Mouse (Mus musculus) intestine, embryonic 14.5 days (tissue): ENCODE results near the gene Ctdsp2. TPM values are rescaled to one million over a fixed set of nuclear protein-coding genes. Genes with fewer than 3 reads are reported as not detected.
A peak's percentile ranks its signal among the peaks of the same experiment; 100 is the strongest.

ENCODE experiments used
- ATAC-seq: fragments of 200-750 bp; cut with Nextera tagmentation; replicated peaks from 2 replicates; pipeline ENCODE4 v1.8.0; 2017; ENCODE audit warnings: low read depth, moderate number of reproducible peaks, moderate TSS enrichment, moderate library complexity; ENCODE audit not compliant: low FRiP score, low TSS enrichment
- DNase-seq: peaks from one replicate; pipeline ENCODE4 v3.0.0-alpha.2; 2018; ENCODE audit warnings: low spot score
- H3K27ac ChIP-seq: fragments of 300-500 bp; sonication (generic); 2 replicates; pipeline ENCODE4 v1.5.1; 2014; ENCODE audit warnings: low read depth, mild to moderate bottlenecking, control low read depth
- H3K27me3 ChIP-seq: fragments of 300-500 bp; sonication (generic); replicated peaks from 2 replicates; pipeline ENCODE4 v1.6.1; 2014; ENCODE audit warnings: low read length, control low read depth; ENCODE audit not compliant: control insufficient read depth, insufficient read depth
- H3K36me3 ChIP-seq: fragments of 300-500 bp; sonication (generic); 2 replicates; pipeline ENCODE4 v1.6.1; 2014; ENCODE audit warnings: low read length, control low read depth; ENCODE audit not compliant: control insufficient read depth, insufficient read depth
- H3K4me1 ChIP-seq: fragments of 300-500 bp; sonication (generic); replicated peaks from 2 replicates; pipeline ENCODE4 v1.6.1; 2014; ENCODE audit warnings: low read length, control low read depth, mixed read lengths; ENCODE audit not compliant: control insufficient read depth, insufficient read depth
- H3K4me2 ChIP-seq: fragments of 300-500 bp; sonication (generic); 2 replicates; pipeline ENCODE4 v1.6.1; 2014; ENCODE audit warnings: low read length
- H3K4me3 ChIP-seq: fragments of 300-500 bp; sonication (generic); 2 replicates; pipeline ENCODE4 v1.5.1; 2014; ENCODE audit warnings: low read depth, low read length, control low read depth, mixed read lengths
- H3K9ac ChIP-seq: fragments of 300-500 bp; sonication (generic); 2 replicates; pipeline ENCODE4 v1.6.1; 2014; ENCODE audit warnings: mild to moderate bottlenecking, low read length
- H3K9me3 ChIP-seq: fragments of 300-500 bp; sonication (generic); 2 replicates; pipeline ENCODE4 v1.6.1; 2016; ENCODE audit warnings: low read length, control low read depth; ENCODE audit not compliant: control insufficient read depth
- WGBS: fragments of 180-500 bp; shearing (Covaris S2); extraction: QIAGEN DNeasy Blood & Tissue Kit; methylation state at CpG from one replicate; pipeline ENCODE4 v1.1.7; 2014; 5-methylcytosine and 5-hydroxymethylcytosine counted together
- polyA plus RNA-seq: library from polyadenylated mRNA; unstranded; fragments of >200 nt; fragmentation: Nextera tagmentation; extraction: Ambion mirVana; gene quantifications from 2 replicates; pipeline ENCODE4 v1.2.1, GENCODE M21; 2014

Gene Ctdsp2
- polyA plus RNA-seq, 1 experiment from 2014 or later: 101 TPM

- Histone ChIP-seq H3K36me3 (no peaks in the 10 kb centered on the region), H3K4me2 (peak overlapping the region; percentile 37), H3K4me3 (no peak overlapping the region), H3K9ac (0 out of 2 replicates have a peak overlapping the region, but pooled peaks have one; percentile 1), H3K4me1 (peaks cover 24% of the 10 kb centered on the region), H3K27me3 (no peaks in the 10 kb centered on the region), H3K9me3 (no peaks in the 10 kb centered on the region), H3K27ac (peak overlapping the region; percentile 49)
- ATAC-seq (0 out of 2 replicates have a peak, but pooled peaks have one; percentile 50), DNase-seq (peak; percentile 76)
- WGBS: 5% methylated on average over 25 of the region's 25 CpGs
These were observed 21.0 kb upstream of the Ctdsp2 start for GRCm38 (mm10) chr10:126957359-126958107.

DNA sequence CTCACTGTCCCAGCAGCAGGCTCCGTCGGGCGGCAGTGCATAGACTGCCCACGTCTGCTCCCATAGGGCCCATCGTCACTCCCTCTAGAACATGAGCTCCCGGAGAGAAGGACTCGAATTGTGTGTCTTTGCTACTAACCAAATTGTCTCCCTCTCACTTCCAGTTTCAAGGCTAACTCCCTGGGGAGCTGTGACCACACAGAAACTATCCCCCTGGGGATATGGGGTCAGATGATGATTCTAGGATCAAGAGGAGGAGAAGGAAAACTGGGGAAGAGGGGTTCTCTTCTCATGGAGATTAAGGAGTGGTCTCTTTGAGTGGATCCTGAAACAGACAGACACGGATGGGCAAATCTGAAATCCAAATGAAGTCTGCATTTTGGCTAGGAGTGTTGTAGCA, 18.0 kb upstream of the Ctdsp2 start:
- ATAC-seq (no peak), DNase-seq (no peak)
- Histone ChIP-seq H3K4me1 (peaks cover 31% of the 10 kb centered on the region), H3K9me3 (no peaks in the 10 kb centered on the region), H3K27me3 (no peaks in the 10 kb centered on the region), H3K9ac (no peak overlapping the region), H3K36me3 (no peaks in the 10 kb centered on the region), H3K4me3 (no peak overlapping the region), H3K4me2 (no peak overlapping the region), H3K27ac (no peak overlapping the region)
- WGBS: 86% methylated on average over 8 of the region's 8 CpGs

GRCm38 (mm10) chr10:126961757-126962156, 16.8 kb upstream of the Ctdsp2 start:
- 0 out of 2 replicates have a peak overlapping the region, but pooled peaks have one; percentile 8 for H3K9ac ChIP-seq
- H3K4me2 ChIP-seq: peak overlapping the region; percentile 22; the same call in 1 of the 2 replicates
- H3K4me3 ChIP-seq: no peak overlapping the region
- H3K4me1 ChIP-seq: peaks cover 29% of the 10 kb centered on the region
- no peaks in the 10 kb centered on the region for H3K27me3 ChIP-seq
- no peaks in the 10 kb centered on the region for H3K9me3 ChIP-seq
- no peak for DNase-seq
- peak overlapping the region; percentile 86 for H3K27ac ChIP-seq
- 69% methylated on average over 10 of the region's 10 CpGs for WGBS
- no peak for ATAC-seq
- H3K36me3 ChIP-seq: no peaks in the 10 kb centered on the region

DNA sequence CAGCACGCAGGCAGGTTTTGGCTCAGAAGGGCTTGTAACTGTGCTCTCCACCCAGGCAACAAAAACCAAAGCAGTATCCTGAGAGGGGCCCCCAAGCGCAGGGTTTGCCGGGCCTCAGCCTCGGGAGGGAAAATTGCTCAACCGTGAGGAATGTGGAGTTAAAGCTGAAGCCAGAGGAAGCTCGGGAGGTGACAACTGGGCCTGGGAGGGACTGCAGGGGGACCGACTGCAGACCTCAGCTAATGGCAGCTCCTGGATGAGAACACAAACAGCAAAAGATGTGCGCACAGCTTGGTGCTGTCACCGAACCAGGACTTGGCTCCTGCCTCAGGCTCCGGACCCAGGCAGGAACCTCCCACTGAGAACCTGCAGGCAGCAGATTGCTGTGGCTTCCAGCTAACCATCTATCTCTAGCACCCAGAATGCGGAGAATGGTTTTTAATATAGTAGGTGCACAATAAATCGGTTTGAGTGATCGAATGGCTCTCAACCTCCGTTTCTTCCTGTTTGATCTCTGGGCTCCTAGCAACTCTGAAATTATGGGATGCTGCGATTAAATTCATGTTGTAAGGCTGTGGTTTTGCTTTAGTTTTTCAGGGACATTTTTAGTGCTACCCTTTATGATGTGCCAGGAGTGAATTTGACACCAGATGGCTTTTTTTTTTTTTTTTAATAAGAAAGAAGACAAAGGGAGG, 16.1 kb upstream of the Ctdsp2 start:
- Histone ChIP-seq H3K9ac (0 out of 2 replicates have a peak overlapping the region, but pooled peaks have one; percentile 7), H3K4me3 (no peak overlapping the region), H3K4me2 (peak overlapping the region; percentile 22), H3K27me3 (no peaks in the 10 kb centered on the region), H3K36me3 (no peaks in the 10 kb centered on the region), H3K27ac (peak overlapping the region; percentile 86), H3K9me3 (no peaks in the 10 kb centered on the region), H3K4me1 (peaks cover 23% of the 10 kb centered on the region)
- peak; percentile 84 for DNase-seq
- 27% methylated on average over 15 of the region's 15 CpGs for WGBS
- ATAC-seq: peak; percentile 63

GRCm38 (mm10) chr10:126962966-126963330, 15.6 kb upstream of the Ctdsp2 start:
- no peaks in the 10 kb centered on the region for H3K27me3 ChIP-seq
- no peak overlapping the region for H3K9ac ChIP-seq
- ATAC-seq (no peak), DNase-seq (no peak)
- H3K27ac ChIP-seq: peak overlapping the region; percentile 86
- no peaks in the 10 kb centered on the region for H3K9me3 ChIP-seq
- no peak overlapping the region for H3K4me3 ChIP-seq
- 31% methylated on average over 6 of the region's 6 CpGs for WGBS
- H3K4me2 ChIP-seq: no peak overlapping the region
- H3K4me1 ChIP-seq: peaks cover 18% of the 10 kb centered on the region
- H3K36me3 ChIP-seq: no peaks in the 10 kb centered on the region

GRCm38 (mm10) chr10:126963821-126964220, 14.7 kb upstream of the Ctdsp2 start:
- 88% methylated on average over 8 of the region's 8 CpGs for WGBS
- no peaks in the 10 kb centered on the region for H3K36me3 ChIP-seq
- H3K4me3 ChIP-seq: no peak overlapping the region
- H3K4me1 ChIP-seq: peaks cover 18% of the 10 kb centered on the region
- no peak overlapping the region for H3K9ac ChIP-seq
- H3K9me3 ChIP-seq: no peaks in the 10 kb centered on the region
- DNase-seq (no peak), ATAC-seq (no peak)
- H3K4me2 ChIP-seq: no peak overlapping the region
- peak overlapping the region; percentile 86; the same call in 1 of the 2 replicates for H3K27ac ChIP-seq
- H3K27me3 ChIP-seq: no peaks in the 10 kb centered on the region

DNA sequence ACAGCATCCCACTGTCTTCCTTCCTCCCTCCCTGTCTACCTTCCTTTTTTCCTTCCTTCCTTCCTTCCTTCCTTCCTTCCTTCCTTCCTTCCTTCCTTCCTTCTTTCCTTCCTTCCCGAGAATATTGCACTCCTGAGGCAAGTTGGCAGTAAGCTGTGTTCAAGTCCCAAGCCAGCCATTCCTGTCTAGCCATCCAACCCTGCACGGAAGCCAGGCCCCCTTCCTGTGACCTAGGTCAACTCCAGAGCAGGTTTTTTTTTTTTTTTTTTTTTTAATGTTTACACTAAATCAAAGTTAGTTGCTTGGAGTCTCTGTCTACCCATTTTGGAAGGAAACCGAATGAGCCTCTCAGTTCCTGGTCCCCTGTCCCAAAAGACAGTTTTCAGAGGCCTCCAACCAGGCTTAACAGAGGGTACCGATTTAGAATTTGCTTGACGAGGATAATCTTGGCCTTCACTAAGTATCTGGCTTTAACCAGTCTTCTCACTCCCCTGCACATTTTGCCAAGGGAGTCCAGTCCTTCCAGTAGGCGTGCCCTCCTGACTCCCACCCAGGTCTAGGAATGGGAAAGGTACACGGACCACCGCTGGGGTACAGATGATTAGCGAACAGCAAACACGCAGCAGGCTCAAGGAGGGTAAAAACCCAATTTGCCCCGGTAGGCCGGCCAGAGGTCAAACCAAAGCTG, 7.0 kb upstream of the Ctdsp2 start:
- Histone ChIP-seq H3K4me3 (no peak overlapping the region), H3K36me3 (no peaks in the 10 kb centered on the region), H3K27me3 (no peaks in the 10 kb centered on the region), H3K9ac (no peak overlapping the region), H3K27ac (peak overlapping the region; percentile 87), H3K9me3 (no peaks in the 10 kb centered on the region), H3K4me1 (peaks cover 30% of the 10 kb centered on the region), H3K4me2 (peak overlapping the region; percentile 25)
- ATAC-seq: peak; percentile 58
- WGBS: 10% methylated on average over 12 of the region's 12 CpGs
- no peak for DNase-seq

DNA sequence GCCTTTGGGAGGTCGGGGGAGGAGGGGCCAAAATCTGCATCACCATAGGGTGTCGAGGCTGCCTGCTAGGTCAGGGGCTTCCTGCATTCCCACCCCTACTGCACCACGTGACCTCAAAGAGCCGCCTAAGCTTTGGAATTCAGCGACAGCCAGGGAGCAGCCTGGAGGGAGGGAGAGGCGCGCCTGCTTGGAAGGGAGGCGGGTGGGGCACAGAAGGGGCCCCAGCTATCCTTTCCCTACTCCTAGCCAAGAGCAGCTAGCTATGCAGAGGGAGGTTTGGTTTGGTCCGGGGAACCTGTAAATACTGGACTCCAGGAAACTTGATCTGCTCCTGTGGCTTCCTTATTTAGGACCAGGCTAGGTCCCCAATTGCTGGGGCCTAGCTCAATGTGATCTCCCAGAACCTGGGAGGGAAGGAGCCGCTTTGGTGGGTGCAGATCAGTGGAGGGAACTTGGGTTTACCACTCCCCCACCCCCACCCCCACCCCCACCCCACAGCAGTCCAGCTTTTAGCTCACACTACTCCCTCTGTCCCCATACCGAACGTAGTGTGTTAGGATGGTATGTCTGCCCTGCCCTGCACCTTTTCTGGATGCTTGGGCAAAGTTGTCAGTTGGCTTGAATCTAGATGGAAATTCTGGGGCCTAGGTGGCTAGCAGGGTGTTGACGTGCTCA, 6.3 kb upstream of the Ctdsp2 start:
- ATAC-seq (peak; percentile 90), DNase-seq (peak; percentile 88)
- Histone ChIP-seq H3K27ac (peak overlapping the region; percentile 87), H3K4me1 (peaks cover 34% of the 10 kb centered on the region), H3K4me3 (no peak overlapping the region), H3K9ac (no peak overlapping the region), H3K36me3 (no peaks in the 10 kb centered on the region), H3K27me3 (no peaks in the 10 kb centered on the region), H3K9me3 (no peaks in the 10 kb centered on the region), H3K4me2 (peak overlapping the region; percentile 25)
- 7% methylated on average over 13 of the region's 13 CpGs for WGBS
